Mouse (Mus musculus) yolk sac, embryonic 10.5 days (tissue): ENCODE data around the gene Alyref.
"Not testable (repeated sequence)": the region's sequence is repeated elsewhere in the genome, so short reads cannot be mapped to it uniquely, and the experiment has no call there.

Source experiments
- DNase-seq: peaks from one replicate; pipeline ENCODE4 v3.0.0-alpha.2; 2017; ENCODE audit warnings: low spot score

Alyref gene

GRCm38 (mm10) chr11:120573585-120574277, 24.4 kb downstream of the Alyref start:
- no peak for DNase-seq

DNA sequence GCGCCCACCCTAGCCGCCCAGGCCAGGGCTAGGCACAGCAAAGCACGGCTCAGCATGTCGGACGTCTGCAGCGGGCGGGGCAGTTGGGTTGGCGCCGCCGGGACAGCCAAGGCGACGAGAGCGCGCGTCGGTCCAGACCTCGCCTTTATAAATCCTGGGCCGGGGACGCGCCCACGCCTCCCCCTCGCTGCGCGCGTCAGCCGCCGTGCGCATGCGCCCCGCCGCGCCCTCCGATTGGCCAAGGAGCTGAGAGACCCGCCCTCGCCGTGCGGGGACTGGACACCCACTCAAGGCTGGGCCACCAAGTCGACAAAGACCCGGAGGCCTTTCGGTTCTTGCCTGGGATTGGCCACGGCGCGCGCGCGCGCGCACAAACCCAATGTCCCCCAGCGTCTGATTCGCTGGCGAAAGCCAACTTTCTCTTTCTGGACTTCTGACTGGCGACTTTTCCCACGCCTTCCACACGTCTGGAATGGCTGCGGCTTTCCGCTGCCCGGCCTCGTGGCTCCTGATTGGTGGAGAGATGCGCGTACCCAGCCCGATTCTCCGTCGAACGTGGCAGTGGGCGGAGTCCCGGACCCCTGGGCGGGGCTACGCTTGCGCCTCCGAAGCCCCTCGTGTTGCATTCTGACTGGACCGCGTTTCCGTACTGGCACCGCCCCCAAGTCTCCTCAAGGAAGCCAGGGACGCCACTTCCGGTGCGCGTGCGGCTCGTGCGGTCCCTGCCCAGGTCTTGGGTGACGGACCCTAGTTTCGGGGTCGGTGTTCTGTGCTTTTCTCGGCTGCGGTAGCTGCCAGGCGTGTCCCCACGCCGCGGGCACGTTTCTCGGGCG, 25.2 kb downstream of the Alyref start, which contains the start of gene P4hb:
Gene P4hb, minus strand, starts transcription at position 502 of the 833 bp plus-strand sequence.
- peak; percentile 100 for DNase-seq

DNA sequence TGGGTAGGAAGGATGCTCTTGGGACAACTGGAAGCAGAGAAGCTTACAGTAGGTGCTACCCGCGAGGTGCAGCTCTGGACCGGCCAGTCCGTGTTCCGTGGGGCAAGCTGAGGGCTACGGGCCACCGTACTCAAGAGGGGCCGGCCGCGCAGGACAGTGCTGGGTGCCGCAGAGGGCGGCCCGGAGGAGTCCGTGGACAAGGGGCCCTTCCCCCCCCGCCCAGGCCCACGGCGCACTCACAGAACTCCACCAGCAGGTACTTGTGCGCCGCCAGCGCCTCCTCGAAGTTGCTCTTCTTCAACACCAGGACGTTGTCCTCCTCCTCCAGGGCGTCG, 25.8 kb downstream of the Alyref start:
- no peak for DNase-seq

DNA sequence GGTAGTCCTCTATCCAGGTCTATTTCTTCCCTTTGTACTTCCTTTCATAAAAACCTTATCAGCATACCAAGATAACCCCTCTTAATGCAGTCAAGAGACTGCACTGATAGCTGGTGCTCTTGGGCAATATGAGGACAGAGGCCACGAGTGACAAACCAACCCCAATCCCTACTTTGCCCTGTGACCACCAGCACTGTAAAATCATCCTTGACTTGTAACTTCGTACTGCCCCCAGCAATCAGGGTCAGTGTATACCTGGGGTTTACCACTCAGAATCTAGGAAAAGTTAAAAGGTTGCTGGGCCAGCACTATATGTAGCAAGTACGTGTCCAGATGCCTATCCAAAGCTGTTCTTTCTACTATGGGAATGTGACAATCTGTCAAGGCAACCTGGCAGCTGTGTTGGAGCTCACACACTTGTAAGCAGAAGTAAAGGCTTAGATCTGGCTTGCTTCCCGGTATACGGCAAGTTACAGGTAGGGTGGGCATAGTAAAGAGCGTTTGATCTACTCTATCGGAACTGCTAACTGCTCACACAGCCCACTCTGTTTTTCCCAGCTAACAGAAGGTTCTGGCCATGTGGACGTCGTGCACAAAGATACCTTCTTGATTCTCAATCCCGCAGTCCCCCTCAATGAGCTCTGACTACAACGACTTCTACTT, 26.3 kb downstream of the Alyref start:
- no peak for DNase-seq

GRCm38 (mm10) chr11:120571122-120571521, 27.0 kb downstream of the Alyref start:
- peak; percentile 79 for DNase-seq

DNA sequence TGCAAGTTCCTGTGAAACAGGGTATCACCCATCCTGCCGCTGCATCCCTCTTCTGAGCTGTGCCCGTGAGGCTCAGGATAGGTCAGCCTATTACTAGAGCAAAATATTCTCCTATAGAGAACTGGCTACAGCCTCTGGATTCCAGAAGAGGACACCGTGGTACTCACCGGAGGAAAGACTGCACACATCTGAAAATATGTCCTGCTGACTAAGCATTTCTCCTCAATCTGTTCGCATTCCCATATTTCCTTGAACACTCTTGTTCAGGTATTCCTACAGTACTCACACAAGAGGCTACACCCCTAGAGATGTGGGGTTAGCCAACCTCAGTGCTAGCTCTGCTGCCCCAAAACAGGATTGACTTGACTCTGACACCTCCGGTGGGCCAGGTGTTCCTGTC, 29.8 kb downstream of the Alyref start:
- no peak for DNase-seq

DNA sequence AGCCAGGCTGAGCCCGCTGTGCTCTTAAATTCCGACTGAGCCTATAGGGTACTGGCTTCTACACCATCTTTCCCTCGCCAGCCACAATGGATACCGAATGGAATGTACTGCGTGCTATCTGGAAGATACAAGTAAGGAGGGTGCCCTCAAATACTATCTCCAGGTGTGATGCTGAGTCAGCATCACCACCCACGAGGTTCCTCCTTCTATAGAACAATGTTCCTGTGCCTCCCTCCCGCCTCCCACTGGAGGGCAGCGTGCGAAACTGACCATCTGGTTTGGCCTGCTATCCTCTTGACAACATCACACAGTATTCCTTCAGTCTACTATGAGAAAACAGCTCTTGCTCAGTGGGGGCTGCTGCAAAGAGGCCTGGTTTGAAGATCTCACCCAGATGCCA, 33.1 kb downstream of the Alyref start:
- no peak for DNase-seq

GRCm38 (mm10) chr11:120562949-120563348, 35.2 kb downstream of the Alyref start:
- DNase-seq, result no peak

GRCm38 (mm10) chr11:120560952-120561728, 37.0 kb downstream of the Alyref start:
- DNase-seq, result no peak

DNA sequence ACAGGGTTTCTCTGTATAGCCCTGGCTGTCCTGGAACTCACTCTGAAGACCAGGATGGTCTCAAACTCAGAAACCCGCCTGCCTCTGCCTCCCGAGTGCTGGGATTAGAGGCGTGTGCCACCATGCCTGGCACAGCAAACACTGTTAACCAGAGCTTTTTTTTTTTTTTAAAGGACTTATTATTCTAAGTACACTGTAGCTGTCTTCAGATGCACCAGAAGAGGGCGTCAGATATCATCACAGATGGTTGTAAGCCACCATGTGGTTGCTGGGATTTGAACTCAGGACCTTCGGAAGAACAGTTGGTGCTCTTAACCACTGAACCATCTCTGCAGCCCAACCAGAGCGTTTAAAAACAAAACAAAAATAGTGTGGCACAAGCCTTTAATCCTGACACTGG, 39.3 kb downstream of the Alyref start:
- DNase-seq, result not testable (repeated sequence)

- peak; percentile 39 for DNase-seq
These were observed 42.9 kb downstream of the Alyref start for GRCm38 (mm10) chr11:120555260-120555659.

DNA sequence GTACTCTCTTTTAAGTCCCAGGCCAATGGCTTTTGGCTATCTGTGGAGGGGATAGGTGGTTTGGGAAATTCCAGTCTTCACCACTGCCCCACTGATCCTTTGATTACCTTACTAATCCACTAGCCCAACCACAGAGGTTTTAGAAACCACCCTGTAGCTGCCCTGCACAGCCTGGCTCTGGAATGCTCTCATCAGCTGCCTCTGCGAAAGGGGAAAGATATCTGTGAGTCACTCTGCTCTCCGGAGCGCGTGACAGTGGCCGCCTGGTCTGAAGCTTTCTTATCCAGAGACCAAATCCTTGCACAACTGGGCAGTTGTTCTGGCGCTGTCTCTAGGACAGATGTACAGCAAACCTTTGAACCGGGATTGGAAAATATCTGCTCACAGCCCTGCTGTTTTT, 43.3 kb downstream of the Alyref start:
- DNase-seq, result peak; percentile 79

DNA sequence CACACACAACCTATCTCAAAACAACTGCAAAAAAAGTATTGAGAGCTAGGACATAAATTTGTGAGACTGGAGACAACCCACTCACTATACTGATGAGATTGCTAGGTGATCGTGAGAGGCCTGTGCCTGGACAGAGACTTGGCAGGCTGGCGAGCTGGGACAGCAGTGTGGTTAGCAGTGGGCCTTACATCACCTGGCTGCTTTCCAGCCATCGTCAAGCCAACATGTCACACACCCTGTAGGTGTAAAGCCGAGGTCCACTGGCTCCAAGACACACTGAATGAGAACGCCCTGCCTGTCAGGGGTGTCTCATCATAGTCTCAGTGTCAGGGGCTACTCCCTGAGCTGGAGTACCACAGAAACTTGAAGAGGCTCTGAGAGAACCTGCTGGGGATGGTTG, 45.4 kb downstream of the Alyref start:
- DNase-seq, result no peak

GRCm38 (mm10) chr11:120550810-120551440, 47.2 kb downstream of the Alyref start, which contains the start of gene Ppp1r27:
Gene Ppp1r27 (minus strand): TSS chr11:120551132.
- DNase-seq, result no peak

GRCm38 (mm10) chr11:120549986-120550809, 48.0 kb downstream of the Alyref start:
- DNase-seq, result no peak

DNA sequence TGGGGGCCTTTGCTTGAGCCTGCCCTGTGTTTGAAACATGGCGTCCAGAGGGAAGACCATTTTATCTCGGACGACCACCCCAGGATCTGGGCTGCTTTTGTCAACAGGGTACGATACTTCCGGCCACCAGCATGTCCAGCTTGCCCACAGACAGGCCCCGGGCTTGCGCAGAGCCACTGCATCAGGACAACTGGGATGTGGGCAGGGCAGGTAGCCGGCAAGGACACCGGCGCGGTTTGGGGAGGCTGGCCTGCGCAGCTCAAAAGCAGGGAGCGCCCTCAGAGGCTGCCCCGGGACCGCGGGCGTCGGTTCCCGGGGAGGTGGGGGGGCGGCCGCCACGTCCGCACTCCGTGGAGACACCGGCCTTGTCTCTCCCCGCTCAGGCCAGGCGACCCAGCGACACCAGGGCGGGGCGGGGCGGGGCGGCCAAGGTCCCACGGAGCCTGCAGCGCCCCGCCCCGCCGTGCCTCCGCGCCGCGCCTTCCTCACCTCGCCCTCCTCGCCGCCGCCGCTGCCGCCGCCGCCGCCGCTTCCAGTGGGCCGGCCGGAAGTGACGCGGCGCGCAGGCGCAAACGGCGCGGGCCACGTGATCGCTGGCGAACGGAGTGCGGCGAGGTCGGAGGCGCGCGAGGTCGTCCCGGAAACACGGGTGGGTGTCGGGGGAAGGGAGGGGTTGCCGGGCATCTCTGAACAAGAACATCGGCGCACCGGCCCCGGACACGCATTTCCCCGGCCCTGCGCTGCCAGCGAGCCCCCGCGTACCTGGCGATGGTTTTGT, 48.8 kb downstream of the Alyref start, which contains the start of gene Mcrip1:
Gene Mcrip1, minus strand, starts transcription at position 560 of the 778 bp plus-strand sequence.
- DNase-seq, result peak; percentile 87

GRCm38 (mm10) chr11:120548786-120549167, 49.4 kb downstream of the Alyref start:
- no peak for DNase-seq

DNA sequence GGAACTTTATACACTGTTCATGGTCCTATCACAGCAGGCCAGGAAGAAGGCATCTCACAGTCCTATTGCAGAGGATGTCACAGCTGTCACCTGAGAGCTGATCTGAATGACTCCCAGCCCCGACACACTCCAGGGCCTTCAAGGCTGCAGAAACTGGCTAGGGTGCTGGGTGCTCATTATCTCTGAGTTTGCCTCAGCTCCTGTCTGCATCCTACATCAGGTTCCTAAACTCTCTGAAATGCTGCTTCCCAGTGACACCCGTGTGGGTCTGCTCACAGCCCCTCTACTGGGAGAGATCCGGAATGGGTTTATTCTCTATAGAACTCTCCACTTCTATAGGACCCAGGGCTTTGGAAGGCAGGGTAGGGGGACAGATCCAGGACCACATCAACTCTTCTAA, 50.0 kb downstream of the Alyref start:
- no peak for DNase-seq

DNA sequence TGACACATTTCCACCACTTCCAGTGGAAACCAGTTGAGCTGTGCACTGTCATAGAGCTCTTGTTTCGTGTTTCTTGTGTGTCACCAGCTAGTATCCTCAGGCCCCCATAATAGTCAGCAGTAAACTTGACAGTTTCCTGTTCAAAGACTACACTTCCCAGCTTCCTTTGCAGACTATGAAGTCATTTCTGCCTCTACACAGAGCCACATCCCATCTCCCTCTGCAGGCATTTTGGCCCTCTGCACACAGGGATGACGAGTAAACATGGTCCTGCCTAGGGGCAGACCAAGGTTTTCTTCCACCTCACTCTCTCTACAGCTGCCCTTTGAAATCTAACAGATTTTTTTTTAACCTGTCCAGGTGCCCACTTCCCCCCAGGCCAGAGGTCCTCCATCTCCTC, 50.7 kb downstream of the Alyref start:
- DNase-seq, result no peak

DNA sequence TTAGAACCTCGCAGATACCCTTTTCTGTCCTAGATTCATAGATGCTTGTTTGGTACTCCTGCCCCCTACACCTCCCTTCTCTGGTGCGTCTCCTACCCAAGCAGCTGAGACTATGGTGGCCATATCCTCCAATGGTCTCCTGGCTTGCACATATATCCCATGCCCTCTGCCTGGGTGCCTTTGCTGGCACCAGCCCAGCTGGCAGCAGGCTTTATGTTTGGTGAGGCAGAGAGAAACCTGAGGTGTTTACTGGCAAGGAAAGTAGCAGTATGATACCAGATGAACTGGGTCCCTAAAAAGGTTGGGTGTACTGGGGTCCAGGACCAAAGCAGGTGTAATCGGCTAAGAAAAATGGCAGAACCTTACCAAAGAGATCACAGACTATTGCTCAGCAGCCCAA, 52.2 kb downstream of the Alyref start:
- no peak for DNase-seq
